Mouse (Mus musculus): Measurements from ENCODE around the gene Gdf15.

Gene Gdf15

DNA sequence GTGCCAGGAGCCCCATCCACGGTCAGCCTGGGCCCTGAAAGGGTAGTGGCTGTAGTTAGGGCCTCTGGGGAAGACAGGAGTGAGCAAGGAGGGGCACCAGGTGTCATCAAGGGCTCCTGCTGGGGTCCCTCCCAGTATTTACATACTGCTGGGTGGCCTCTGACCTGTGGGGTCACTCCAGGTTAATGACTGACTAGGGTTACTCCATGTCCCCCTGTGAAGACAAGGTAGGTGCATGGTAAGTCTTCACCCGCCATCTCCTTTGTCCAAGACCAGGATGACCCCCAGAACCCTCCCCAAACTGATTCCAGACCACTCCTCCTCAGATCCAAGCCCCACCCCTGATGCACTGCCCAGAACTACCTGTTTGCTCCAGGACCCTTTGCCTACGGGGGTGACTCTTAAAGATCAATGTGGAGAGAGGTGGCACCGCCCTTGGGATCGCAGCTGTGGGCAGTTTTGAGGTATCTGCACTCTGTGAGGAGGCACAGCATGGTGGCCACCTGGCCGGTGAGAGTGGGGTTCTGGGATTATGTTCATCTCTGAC, at the start of gene Gdf15:
Gene Gdf15 (minus strand): TSS at position 111 of the 547 bp plus-strand sequence.
- no peak for DNase-seq

DNA sequence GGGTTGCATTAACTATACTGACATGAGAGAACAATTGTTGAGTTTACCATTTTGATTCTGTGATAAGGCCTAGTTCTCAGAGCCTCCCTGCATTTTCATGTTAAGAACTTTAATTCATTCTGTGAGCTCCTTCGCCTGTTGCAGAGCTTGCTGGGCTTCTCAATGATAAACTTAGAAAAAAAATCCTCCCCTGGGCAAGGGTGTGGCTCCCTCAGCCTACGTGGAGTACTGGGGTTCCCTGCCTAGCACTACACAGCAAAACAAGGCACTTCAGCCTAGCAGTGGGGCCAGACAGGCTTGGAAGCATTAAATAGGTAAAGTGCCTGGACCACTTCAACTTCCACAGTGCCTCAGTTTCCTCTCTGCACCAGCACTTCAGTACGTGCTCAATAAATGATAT, 49.2 kb upstream of the Gdf15 start:
- no peak for DNase-seq

GRCm38 (mm10) chr8:70680039-70680438, 47.8 kb upstream of the Gdf15 start:
- DNase-seq, result peak; percentile 89 to 93

- no peak for DNase-seq
Measured at GRCm38 (mm10) chr8:70679404-70679803, 47.1 kb upstream of the Gdf15 start.

DNA sequence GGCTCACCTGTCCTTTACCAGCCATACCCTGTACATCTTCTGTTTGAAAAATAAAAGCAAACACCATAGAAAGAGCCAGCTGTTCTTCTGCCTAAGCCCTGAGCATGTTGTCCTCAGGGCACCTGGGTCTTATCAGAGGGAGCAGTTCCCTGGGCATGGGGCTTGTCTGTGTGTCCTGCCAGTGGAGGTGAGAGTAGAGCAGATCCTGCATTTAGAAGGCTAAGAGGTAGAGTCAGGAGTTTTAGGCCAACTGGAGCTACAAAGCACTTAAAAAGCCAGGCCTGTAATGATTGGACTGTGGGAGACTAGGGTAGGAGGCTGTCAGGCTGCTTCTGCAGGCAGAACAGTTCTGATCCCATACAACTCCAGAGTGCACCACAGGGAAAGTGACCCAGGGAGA, 46.4 kb upstream of the Gdf15 start:
- no peak for DNase-seq

DNA sequence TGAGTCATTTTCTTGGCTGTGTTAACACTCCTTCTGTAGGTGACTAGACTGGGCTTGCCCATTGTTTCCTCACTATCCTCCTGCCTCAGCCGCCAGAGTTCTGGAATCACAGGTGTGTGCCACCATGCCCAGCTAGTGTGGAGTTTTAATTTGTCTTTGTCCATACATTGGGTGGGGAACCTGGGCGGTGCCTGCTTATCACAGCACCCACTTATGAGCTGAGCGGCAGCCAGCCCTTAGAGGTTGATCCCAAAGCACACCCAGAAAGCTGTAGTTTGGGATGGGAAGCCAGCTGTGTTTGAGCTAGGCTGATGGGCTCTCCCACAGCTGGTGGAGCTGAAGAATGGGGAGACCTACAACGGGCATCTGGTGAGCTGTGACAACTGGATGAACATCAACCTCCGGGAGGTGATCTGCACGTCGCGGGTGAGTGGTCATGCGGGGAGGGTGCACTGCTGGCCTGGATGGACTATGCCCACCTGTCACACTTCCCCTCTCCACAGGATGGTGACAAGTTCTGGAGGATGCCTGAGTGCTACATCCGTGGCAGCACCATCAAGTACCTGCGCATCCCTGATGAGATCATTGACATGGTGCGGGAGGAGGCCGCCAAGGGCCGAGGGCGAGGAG, 45.3 kb upstream of the Gdf15 start:
- DNase-seq, result peak; percentile 77 to 79

DNA sequence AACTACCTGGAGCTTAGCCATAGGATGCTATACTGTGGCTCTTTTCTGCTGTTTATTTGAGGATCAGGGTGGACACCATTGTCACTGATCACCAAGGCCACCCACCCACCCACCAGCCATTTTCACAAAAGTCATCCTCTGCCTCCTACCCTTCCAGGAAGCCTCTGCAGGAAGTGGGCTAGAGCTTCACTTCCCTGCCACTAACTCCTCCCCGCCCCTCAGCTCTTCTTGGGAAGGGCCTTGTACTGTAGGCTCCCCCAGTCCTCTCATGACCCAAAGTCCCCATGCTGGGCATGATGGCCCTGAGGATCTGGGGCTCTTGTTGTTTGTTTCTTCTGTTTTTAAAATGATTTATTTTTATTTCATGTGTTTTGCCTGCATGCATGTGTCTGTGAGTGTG, 43.1 kb upstream of the Gdf15 start:
- no peak for DNase-seq

DNA sequence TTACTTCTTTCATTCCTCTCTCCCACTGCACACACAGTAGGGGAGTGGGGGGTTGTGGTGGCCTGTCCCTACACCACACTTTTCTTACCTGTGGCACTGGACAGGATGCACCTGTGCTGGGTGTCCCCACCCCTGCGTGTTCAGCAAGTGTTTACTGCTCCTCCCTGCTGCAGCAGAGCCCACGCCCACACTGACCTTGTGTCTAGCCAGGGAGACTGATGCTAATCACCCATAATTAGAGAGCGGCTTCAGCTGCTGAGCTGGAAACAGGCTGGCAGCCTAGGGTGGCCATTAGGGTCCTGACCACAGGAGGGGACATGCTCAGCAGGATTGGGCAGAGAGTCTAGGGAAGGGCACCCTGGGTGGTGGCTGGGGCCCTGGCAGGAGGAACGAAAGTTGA, 42.5 kb upstream of the Gdf15 start:
- DNase-seq, result no peak

GRCm38 (mm10) chr8:70674109-70674508, 41.9 kb upstream of the Gdf15 start:
- no peak for DNase-seq

DNA sequence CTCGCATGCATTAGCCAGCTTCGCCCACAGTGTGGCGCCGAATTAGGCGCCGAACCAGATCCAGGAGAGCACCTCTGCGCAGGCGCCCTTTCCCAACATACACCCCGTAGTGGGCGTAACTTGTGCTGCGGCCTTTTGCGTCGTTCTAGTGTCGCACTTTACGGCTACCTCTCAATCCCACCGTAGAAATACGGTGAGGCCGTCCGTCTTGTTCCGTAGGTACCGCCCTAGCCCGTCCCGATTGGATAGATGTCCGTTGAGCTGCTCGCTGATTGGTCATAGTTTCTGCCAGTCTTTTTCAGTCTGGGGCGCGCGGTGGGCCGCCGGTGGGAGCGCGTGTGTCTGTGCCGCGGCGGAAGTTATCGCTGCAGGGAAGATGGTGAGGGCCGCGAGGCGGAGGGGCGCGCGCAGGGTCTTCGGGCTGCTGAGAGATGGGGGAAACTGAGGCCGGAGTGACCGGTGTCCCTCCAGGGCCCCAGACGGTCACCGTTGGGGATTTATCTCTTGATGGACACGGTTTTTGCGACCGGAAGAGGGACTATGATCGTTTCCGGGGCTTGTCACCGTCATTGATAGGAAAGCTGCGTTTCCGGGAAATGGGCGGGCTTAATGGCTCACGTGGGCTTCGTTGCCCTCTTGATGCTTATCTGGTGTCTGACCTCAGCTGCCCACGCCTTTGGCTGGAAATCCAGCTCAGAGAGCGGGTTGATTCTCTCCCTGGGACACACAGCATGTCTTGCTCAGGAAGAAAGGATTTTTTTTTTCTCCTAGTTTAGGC, 41.0 kb upstream of the Gdf15 start, which contains the start of gene Lsm4:
Gene Lsm4 (plus strand): TSS at position 170 of the 778 bp plus-strand sequence.
- DNase-seq, result peak; percentile 97 to 98

DNA sequence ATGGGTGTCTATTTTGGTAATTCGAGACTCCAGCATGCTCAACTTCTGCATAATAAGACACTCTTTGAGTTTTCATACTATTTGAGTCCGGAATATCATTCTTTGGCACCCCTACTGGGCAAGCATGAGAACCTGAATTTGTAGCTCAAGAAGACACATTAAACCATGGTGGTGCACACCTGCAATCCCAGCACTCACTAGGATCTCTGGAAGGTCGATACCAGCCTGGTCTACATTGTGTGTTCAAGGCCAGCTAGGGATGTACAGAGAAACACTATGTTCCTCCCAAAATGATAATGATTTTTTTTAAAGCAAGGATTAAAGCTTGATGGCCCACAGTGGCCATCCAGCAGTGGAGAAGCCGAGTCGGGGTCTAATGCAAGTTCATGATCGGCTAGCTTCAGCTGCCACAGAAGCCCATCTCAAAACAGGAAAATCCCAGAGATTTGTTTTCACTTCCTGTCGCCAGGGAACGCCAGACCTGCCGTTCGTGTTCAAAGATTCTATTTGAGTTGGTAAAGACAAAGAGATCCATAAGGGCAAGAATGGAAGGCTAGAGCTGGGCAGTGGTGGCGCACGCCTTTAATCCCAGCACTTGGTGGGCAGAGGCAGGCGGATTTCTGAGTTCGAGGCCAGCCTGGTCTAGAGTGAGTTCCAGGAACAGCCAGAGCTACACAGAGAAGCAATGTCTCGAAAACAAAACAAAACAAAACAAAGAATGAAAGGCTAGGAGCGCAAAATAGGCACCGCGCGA, 40.2 kb upstream of the Gdf15 start:
- DNase-seq, result no peak

DNA sequence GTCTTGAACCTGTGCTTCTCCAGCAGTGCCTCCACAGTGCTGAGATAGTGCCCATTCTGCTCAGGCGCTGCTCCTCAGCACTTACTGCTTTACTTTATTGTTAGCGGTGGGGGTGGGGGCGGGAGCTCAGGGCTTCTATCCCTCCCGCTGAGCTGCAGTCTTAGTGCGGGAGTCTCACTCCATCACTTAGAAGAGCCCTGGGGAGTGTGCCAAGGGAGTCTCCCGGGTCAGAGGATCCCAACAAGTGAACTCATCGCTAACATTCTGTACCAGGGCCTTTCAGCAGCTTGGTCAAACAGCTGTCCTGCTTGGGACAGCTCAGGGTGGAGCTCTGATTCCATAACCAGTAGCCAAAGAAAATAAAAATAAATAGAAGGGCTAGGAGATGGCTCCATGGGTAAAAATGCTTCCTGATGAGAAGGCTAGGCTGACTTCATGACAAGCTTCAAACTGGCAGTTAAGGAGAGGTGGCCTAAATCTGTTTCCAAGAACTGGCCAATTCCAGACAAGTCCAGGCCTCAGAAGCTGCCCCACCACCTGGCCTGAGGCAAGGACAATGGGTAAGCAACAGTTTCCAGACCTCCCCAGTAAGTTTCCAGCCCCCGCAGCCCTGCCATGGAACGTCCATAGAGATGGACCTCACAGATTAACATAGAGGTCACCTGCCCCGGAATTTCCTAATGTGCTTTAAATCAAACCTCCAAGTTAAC, 39.5 kb upstream of the Gdf15 start:
- peak; percentile 65 to 71 for DNase-seq

DNA sequence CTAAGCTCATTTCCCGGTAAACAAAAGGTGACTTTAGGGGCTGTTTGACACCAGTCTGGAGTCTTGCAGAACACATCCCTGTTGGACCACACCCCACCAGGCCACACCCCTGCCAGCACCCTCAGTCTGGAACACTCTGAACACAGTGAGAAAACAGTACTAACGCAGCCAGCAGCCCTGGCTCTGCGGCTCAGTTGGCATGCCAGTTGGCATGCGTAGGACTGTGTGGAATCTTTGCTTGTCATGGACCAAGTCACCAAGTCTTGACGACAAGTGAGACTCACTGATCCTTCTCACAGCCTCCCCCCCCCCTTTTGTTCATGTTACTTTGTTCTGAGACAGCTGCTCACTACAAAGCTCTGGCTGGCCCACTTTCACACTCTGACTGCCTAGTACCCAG, 34.8 kb upstream of the Gdf15 start:
- peak; percentile 78 to 81 for DNase-seq

GRCm38 (mm10) chr8:70665599-70665998, 33.3 kb upstream of the Gdf15 start:
- DNase-seq, result peak; percentile 80 to 93

DNA sequence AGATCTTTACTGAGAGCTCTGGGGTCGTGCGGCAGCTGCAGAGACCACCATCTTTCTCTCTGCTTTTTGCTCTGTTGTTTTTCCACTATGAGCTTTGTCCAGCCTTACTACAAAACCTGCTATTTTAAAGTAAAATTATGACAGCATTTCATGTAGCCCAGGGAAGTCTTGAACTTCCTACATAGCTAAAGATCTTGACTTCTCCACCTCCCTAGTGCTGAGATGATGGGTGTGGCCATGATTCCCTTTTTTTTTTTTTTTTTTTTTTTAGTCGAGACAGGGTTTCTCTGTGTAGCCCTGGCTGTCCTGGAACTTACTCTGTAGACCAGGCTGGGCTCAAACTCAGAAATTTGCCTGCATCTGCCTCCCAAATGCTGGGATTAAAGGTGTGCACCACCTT, 32.4 kb upstream of the Gdf15 start:
- no peak for DNase-seq

DNA sequence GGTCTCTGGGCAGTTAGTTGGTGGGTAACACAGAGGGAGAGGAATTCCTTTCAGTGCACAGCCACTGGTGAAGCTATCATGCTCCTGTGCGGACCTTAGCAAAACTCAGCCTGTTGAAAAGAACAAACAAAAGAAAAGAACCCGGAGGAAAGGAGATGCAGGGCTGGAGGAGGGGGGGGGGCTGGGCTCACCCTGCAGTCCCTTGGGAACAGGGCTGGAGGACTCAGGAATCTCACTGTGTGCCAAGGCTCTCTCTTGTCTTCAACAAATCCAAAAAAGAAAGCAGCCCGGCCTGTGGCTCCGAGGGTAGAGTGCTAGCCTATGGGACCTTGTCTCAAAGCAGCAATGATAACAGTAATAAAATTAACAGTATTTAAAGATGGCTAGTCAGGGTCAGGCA, 31.4 kb upstream of the Gdf15 start:
- DNase-seq, result no peak

DNA sequence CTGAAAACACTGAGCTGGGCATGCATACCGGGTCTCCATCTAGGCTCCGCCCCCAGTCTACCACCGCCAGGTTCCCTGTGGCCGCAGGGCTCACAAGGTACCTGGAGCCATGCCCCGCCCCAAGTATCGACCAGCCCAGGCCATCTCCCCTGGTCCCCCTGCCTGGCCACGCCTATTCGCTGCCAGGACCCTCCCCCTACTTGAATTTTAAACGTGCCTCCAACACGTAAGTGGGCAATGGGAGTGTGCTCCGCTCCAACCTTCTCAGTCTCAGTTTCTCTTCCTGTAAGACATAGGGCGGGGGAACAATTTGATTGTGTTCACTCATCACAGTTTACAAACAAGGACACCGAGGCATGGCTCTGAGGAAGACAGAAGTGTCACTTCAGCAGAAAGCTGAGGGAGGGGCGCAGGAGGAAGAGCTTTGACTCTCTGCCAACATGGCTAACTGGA, 28.0 kb upstream of the Gdf15 start, which contains the start of gene Pgpep1:
Gene Pgpep1 (minus strand): TSS at position 116 of the 453 bp plus-strand sequence.
- peak; percentile 56 to 76 for DNase-seq

DNA sequence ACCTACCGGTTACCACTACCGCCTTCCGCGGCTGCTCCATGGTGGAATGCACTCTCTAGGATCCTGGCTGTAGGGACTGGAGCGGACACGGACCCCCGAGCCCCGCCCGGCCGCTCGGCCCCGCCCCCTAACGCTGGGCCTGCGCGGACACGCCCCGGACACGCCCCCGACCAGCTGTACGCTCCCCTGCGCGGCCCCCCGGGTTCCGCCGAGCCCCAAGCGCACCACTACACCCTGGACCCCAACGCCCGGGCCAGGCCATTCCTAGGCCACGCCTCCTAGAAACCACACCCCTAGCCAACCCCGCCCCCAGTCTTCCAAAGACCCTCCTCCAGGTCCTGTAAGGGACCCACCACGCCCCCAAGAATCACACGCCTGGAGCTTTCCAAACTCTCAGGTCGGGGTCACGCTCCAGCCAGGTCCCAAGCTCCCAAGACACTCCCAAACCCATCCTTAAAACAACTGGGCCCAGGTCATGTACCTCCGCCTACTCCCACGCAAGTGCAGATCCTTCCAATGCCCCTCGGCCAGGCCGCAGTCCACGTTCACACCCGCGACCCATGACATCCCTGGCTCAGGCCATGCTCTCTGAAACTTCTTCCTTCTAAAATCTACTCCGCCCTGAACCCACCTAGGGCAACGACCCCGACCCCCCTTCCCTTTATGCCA, 27.5 kb upstream of the Gdf15 start:
- DNase-seq, result peak; percentile 95 to 97

DNA sequence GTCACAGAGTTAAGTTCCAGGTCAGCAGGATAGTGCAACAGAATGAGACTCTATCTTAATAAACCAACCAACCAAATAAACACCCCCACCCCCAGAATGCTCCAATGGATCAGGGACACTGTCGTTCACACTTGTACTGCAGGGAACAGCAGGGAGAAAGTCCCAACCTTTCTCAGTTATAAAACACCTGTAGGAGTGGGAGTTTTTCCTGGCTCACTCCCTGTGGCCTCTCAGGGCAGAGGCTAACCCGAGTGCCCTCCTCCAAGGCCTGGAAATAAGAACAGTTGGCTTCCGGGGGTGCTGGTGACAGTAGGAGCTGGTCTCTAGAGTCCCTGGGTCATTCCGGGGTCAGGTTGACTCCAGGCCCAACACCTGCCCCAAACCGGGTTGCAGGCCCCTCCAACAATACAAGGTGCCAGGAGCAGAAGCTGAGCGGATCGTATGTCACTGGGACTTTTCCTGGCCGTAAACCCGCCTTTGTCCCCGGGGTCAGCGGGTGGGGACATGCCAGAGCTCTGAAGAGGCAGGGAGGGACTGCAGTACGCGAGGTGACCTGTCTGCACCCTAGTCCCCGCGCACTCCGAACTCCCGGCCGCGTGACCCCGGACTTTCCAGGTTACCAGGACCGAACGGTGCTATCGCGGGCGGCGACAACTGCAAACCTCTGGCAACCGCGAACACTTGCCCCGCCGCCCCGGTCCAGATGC, 26.8 kb upstream of the Gdf15 start:
- peak; percentile 66 to 85 for DNase-seq

DNA sequence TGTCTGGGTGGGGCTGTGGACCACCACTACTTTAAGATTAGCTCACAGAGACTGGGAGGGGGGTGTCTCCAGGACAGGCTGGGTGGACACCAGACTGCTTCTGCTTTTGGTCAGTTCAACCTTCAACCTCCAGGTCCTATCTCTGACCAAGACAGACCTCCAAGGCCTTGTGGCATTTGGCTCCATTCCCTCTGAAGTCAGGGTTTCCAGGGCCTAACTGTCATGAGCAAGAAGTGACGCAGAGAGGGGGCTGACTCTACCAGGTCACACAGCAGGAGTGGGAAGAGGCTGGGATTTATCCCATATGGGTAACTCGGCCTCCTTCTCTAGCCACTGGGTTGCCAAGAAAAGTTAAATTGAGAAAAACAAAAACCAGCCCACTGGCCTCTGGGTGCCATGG, 25.5 kb upstream of the Gdf15 start:
- peak; percentile 44 to 45 for DNase-seq

DNA sequence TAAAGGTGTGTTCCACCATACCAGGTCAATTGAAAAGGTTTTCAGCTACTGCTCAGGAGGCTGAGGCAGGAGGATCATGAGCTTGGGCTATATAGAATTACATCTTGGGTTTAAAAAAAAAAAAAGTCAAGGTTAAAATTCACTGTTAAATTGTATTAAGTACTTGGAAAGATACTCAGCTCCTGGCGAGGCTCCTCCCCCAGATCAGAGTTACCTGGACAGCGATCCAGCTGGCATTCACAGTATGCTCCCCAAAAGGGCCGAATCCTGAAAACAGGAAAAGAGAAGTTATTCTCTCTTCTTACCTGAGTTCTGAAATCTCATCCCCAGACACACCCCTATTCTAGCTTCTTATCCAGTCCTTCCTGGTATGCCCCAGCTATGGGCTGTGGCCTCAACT, 25.0 kb upstream of the Gdf15 start:
- DNase-seq, result peak in 1 of 2 experiments; percentile 65

Data from kidney, postnatal 36 days (tissue).